Mouse (Mus musculus): ENCODE data around the gene Zfp36l1.
A peak's percentile ranks its signal among the peaks of the same experiment; 100 is the strongest.

The Zfp36l1 gene

DNA sequence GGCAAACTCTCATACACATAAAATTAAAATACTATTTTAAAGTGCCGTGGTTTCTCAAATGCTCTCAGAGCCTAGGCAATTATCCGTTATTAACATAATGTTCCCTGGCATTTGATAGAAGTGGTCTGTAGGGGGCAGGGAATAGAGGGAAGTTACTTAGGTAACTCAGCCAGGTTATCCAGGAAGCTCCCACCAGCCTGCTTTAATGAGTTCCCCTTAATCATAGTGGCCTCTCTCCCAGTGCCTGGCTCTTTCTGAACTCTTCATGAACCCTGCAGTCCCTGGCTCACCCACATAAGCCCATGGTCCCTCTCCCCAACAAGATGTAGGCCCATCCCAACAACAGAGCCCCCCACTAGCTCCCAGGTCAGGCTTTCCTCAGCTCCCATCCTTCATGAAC is 31.4 kb downstream of the Zfp36l1 start:
- ATAC-seq (ENCODE audit: insufficient number of reproducible peaks, low FRiP score, low TSS enrichment): no peak

- no peak for ATAC-seq (ENCODE audit: insufficient number of reproducible peaks, low FRiP score, low TSS enrichment)
Observed at GRCm38 (mm10) chr12:80079937-80080336, 32.9 kb downstream of the Zfp36l1 start.

- ATAC-seq (ENCODE audit: insufficient number of reproducible peaks, low FRiP score, low TSS enrichment): no peak
Observed at GRCm38 (mm10) chr12:80074331-80074730, 38.5 kb downstream of the Zfp36l1 start.

GRCm38 (mm10) chr12:80070534-80071287 is 42.1 kb downstream of the Zfp36l1 start:
- ATAC-seq (ENCODE audit: insufficient number of reproducible peaks, low FRiP score, low TSS enrichment): no peak

DNA sequence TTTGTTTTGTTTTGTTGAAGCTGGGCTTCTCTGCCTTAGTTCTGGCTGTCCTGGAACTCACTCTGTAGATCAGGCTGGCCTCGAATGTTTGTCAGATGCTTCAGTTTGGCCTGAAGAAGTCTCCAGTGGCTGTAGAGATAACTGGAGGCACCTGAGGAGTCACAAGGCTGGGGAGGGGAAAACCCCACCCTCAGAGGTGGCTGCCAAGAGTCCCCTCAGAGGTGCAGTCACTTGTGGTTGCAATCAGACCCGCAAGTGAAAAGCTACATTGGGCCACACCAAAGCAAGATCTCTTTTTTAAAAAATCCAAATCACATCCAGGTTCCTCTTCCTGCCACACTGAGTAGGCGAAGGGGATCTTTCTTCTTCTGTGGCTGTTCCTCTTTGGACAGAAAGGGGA is 43.8 kb downstream of the Zfp36l1 start:
- ATAC-seq (ENCODE audit: insufficient number of reproducible peaks, low FRiP score, low TSS enrichment): no peak

DNA sequence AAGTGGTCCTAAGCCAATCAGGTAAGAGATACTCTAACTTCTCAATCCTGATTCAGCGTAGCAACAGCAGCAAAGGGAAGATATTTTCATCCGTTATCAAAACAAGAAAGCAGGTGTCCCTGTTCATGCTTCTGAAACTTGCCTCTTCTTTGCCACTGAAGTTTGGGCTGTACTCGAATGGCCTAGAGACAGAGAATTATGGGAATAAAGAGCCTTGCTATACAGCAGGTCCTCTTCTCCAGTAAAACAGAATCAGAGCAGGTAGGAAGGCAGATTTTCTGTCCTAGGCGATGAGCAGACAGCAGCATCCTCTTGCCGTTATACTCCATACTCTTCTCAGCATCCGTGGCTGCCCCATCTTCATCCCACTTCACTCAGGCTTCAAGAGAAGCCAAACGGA is 44.8 kb downstream of the Zfp36l1 start:
- ATAC-seq (ENCODE audit: insufficient number of reproducible peaks, low FRiP score, low TSS enrichment): no peak

GRCm38 (mm10) chr12:80065049-80065448 is 47.8 kb downstream of the Zfp36l1 start:
- ATAC-seq (ENCODE audit: insufficient number of reproducible peaks, low FRiP score, low TSS enrichment): no peak

DNA sequence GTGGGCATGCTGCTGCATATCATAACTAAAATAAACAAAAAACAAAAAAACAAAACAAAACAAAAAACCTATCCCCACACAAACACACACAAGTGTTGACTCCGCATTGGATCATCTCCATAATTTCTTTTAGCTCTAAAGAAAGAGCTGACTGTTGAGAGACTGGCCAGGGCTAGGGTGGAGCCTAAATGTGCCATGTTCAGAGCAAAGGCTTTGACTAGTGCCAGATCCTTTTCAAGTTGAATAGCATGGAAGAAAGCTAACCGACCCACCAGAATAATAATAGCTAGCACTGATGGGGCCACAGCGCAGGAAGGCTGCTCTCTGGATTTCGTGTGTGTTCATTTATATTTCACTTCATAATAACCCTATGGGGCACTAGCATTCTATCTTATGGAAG is 48.5 kb downstream of the Zfp36l1 start:
- ATAC-seq (ENCODE audit: insufficient number of reproducible peaks, low FRiP score, low TSS enrichment): no peak

DNA sequence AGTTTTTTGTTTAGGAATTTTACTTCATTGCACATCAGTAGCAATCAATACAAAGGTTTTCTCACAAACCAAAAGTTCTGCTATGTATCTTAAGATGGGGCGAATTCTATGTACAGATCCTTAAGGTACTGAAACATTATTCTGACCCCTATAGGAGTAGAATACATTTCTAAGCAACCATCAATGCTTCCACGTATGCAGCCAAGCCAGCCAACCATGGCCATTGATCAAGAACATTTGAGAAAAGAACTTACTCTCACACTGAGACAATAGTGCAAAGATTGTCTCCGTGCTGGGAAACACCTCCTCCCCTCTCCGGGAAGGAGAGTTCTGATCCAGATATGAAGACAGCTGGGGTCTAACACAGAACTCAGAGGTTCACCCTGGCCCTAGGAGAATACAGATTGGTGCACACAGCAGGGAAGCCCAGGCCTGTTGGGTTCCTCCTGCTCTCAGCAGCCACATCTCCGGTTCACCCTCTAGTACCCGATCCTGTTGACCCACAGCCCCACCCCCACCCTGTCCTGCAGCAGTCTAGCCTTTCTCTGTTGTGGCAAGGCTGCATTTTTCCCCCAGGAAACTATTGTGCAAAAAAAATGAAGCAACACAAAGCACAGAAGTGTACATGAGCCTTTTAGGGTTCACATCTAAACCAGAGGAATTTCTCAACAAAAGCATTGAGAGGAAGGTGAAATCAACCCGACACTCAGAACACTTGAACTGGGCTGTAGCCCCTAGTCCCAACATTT is 49.2 kb downstream of the Zfp36l1 start:
- no peak for ATAC-seq (ENCODE audit: insufficient number of reproducible peaks, low FRiP score, low TSS enrichment)

DNA sequence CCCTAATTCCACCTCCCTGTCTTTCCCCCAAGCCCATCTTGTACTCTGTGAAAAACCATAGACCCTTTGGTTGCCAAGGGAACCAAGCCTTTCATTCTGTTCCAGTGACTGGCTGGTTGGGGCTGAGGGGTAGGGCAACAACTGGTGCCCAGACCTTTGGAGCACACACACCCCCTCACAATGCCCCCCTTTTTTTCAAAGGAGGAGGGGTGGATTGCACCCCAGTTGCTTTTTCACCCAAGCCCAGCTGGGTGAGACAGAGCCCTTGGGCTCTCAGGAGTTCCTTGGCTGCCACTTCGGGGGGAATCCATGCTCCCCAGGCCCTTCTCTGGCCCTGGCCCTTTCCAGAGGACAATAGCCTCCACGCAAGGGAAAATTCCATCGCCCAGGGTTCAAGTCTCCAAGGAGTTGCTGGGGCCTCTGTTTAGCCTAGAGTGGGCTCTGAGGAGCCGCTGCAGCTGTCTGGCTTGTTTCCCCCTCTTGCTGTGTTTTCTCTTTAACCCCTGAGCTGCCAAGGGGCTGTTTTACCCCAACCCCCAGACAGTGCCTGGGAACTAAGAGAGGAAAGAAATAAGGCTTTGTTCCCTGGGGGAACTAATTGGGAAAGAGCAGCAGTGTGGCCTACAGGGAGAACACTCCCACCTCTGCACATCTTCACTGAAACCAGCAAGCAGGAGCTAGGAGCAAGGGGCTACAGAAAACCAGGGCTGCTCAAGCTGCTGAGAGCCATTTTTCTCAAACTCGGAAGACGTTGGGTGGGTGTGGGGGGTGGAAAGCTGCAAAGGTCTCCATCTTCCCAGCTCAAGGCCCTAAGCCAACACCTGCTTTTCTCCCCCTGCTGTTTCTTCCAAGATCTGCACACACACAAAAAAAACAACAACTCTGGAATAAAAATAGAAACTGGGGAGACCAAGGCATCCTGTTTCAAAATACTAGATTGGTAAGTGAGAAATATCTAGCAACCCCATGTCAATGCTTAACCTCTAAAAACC is 50.1 kb downstream of the Zfp36l1 start:
- ATAC-seq (ENCODE audit: insufficient number of reproducible peaks, low FRiP score, low TSS enrichment): peak; percentile 39; the same call in 1 of the 2 replicates

DNA sequence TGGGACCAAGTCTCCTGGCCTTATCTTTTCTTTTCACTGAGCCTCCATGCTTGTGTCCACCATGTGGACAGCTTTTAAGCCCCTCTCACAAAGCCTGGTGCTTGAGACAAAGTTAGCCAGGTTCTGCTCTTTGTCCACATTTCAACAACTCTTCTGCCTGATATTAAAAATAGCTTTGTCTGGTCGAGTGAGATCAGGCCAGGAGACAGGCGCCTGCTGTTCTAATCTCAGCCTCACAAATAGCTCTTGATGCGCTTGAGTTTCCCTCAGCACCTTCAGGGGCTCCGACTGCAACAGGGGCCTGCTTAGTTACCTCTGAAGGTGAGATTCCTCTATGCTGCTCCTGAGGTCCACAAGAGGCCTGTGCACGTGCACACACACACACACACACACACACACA is 51.0 kb downstream of the Zfp36l1 start:
- ATAC-seq (ENCODE audit: insufficient number of reproducible peaks, low FRiP score, low TSS enrichment): no peak

GRCm38 (mm10) chr12:80060809-80061208 is 52.0 kb downstream of the Zfp36l1 start:
- ATAC-seq (ENCODE audit: insufficient number of reproducible peaks, low FRiP score, low TSS enrichment): no peak

DNA sequence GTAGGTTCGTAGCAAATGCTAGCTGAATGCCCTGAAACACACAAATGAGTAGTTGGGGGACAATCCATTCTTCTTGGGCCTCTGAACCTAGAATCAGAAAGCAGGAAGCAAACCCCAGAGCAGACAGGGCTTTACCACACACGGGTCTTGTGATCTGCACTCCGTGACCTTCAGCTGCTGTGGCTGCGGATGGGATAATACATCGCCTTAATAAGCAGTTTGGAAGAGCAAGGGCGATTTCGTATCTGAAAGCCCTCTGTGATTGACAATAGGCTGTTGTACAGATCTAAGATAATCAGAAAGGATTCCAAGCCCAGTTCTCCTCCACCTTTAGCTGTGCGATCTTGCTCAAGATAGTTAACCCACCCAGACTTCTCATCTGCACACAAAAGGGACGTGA is 52.5 kb downstream of the Zfp36l1 start:
- ATAC-seq (ENCODE audit: insufficient number of reproducible peaks, low FRiP score, low TSS enrichment): no peak

- ATAC-seq (ENCODE audit: insufficient number of reproducible peaks, low FRiP score, low TSS enrichment): no peak
Observed at GRCm38 (mm10) chr12:80059773-80060328, 53.0 kb downstream of the Zfp36l1 start.

Data from cerebellum, adult (tissue).